In genomic region chr11:121551206-121551799, GRCm38 (mm10) we compare ENCODE assay signal across 14 mouse cellular contexts. TPM values are rescaled to one million over a fixed set of nuclear protein-coding genes. Genes with fewer than 3 reads are reported as not detected.
A peak's percentile ranks its signal among the peaks of the same experiment; 100 is the strongest.
DNase-seq lines count a peak whose midpoint lies in the region; ATAC-seq and TF ChIP-seq lines count a peak whose summit lies in the region.
"Had no signal": no experiment of that assay in that cellular context is flagged by ENCODE, and none has a peak within 500 bp of the region (broad histone marks: within the 10 kb centered on the region; RNA-seq: fewer than 3 reads in every experiment).

No protein-coding gene starts in this region.

- no peak overlapping the region for H3K4me3 ChIP-seq in kidney, embryonic 15.5 days (replicated peaks)
- no peak overlapping the region for H3K4me3 ChIP-seq in stomach, postnatal 0 days (ENCODE audit: low read depth, low read length)
- H3K4me3 ChIP-seq: hindbrain, embryonic 15.5 days had no signal

- TF ChIP-seq CTCF in stomach, postnatal 0 days (IDR thresholded peaks at IDR 0.05; ENCODE audit: low read depth), result no peak

- H3K4me2 ChIP-seq in kidney, embryonic 15.5 days, result no peak overlapping the region
- H3K4me2 ChIP-seq in stomach, postnatal 0 days (replicated peaks; ENCODE audit: low read depth), result no peak overlapping the region
- H3K4me2 ChIP-seq: heart, embryonic 11.5 days; hindbrain, embryonic 15.5 days had no signal

- ATAC-seq in kidney, embryonic 15.5 days (replicated peaks; ENCODE audit: low FRiP score), result no peak
- ATAC-seq in stomach, postnatal 0 days (ENCODE audit: low FRiP score, low TSS enrichment), result no peak

- H3K9me3 ChIP-seq in kidney, embryonic 15.5 days (replicated peaks), result no peaks in the 10 kb centered on the region
- no peaks in the 10 kb centered on the region for H3K9me3 ChIP-seq in stomach, postnatal 0 days (ENCODE audit: control insufficient read depth, low read length)
- H3K9me3 ChIP-seq: hindbrain, embryonic 15.5 days had no signal

- TF ChIP-seq EP300 in stomach, postnatal 0 days (optimal IDR thresholded peaks at IDR 0.05), result no peak

- H3K36me3 ChIP-seq in kidney, embryonic 15.5 days, result no peaks in the 10 kb centered on the region
- no peaks in the 10 kb centered on the region for H3K36me3 ChIP-seq in stomach, postnatal 0 days (ENCODE audit: control insufficient read depth, insufficient read depth, low read length)
- H3K36me3 ChIP-seq: hindbrain, embryonic 15.5 days had no signal

- peak overlapping the region; percentile 72 for H3K27ac ChIP-seq in kidney, embryonic 15.5 days
- peak overlapping the region; percentile 56; the same call in 1 of the 2 replicates for H3K27ac ChIP-seq in stomach, postnatal 0 days (replicated peaks)
- H3K27ac ChIP-seq: macrophage had no signal

- 84% methylated on average over 5 of the region's 5 CpGs for WGBS in kidney, embryonic 15.5 days
- WGBS in stomach, postnatal 0 days, result 61% methylated on average over 5 of the region's 5 CpGs

- H3K4me1 ChIP-seq in kidney, embryonic 15.5 days, result peaks cover 42% of the 10 kb centered on the region
- no peaks in the 10 kb centered on the region; the same call in 1 of the 2 replicates for H3K4me1 ChIP-seq in stomach, postnatal 0 days (replicated peaks; ENCODE audit: control insufficient read depth, insufficient read depth)

- H3K9ac ChIP-seq in kidney, embryonic 15.5 days, result no peak overlapping the region
- no peak overlapping the region for H3K9ac ChIP-seq in stomach, postnatal 0 days (ENCODE audit: low read length)
- H3K9ac ChIP-seq: hindbrain, embryonic 15.5 days had no signal

- DNase-seq in kidney, adult 8-10 months, result no peak
- peak; percentile 24 for DNase-seq in urinary bladder, postnatal 14 days (ENCODE audit: low spot score)
- no peak for DNase-seq in urinary bladder, postnatal 25 days (ENCODE audit: low spot score)
- DNase-seq in induced T-regulatory cell, adult 2 months (ENCODE audit: low read depth), result peak; percentile 63
- DNase-seq in stomach, postnatal 0 days (ENCODE audit: low spot score), result no peak
- no peak for DNase-seq in cerebellum, adult 11-12 months
- DNase-seq in gastrocnemius, adult 18-20 months (ENCODE audit: low spot score), result no peak
- DNase-seq: cerebellum, postnatal 36 days; left cerebral cortex, postnatal 4 days; spleen, adult 18-20 months had no signal

- H3K27me3 ChIP-seq in kidney, embryonic 15.5 days, result no peaks in the 10 kb centered on the region
- H3K27me3 ChIP-seq in stomach, postnatal 0 days (ENCODE audit: control insufficient read depth, insufficient read depth, low read length), result no peaks in the 10 kb centered on the region
- H3K27me3 ChIP-seq: hindbrain, embryonic 15.5 days had no signal

RNA-seq across cellular contexts. Expression of gene Zfp750, which starts 32.2 kb away (rescaled TPM):
- 0.67 and 0.77 TPM in 2 replicates for polyA plus RNA-seq in kidney, embryonic 15.5 days (2015; fragmentation: Nextera tagmentation; extraction: Ambion mirVana)
- 19.2 and 22.7 TPM in 2 replicates for polyA plus RNA-seq in stomach, postnatal 0 days (2015; fragmentation: Nextera tagmentation; extraction: Ambion mirVana)
- total RNA-seq in gastrocnemius, adult 18-20 months (2021), result under 1 TPM; 0.28 to 0.37 TPM
- total RNA-seq: left cerebral cortex, postnatal 4 days had no signal
- polyA plus RNA-seq: macrophage had no signal

Comparison
In these comparisons a context has a peak if more than half of its experiments do, and no peak if none do; other contexts are left out.
1. DNase-seq: peak in urinary bladder, postnatal 14 days (single experiment) and induced T-regulatory cell, adult 2 months (single experiment); none in kidney, adult 8-10 months (0 of 2), urinary bladder, postnatal 25 days (single experiment), stomach, postnatal 0 days (single experiment), cerebellum, adult 11-12 months (single experiment) and gastrocnemius, adult 18-20 months (single experiment).
2. RNA of gene Zfp750, which starts 32.2 kb away (polyA plus RNA-seq): 19.2 to 22.7 TPM in stomach, postnatal 0 days; 0.67 to 0.77 TPM in kidney, embryonic 15.5 days; every median in the first group is over 10 times any median in the second.